Mouse (Mus musculus) stomach, postnatal 0 days (tissue): ENCODE results near the gene Cyp2j6.

Source experiments
- CTCF ChIP-seq: IDR thresholded peaks from 2 replicates; pipeline ENCODE4 v1.5.1; 2016; ENCODE audit warnings: antibody characterized with exemption, low read depth, mild to moderate bottlenecking, moderate library complexity
- EP300 ChIP-seq: optimal IDR thresholded peaks from 2 replicates; pipeline ENCODE3; 2016; ENCODE audit warnings: antibody characterized with exemption

- TF ChIP-seq CTCF (peak; percentile 52), EP300 (no peak)
Observed at GRCm38 (mm10) chr4:96567988-96568387, 14.5 kb upstream of the Cyp2j6 start.
